Mouse (Mus musculus): ENCODE measurements around the gene Ints13. TPM values are rescaled to one million over a fixed set of nuclear protein-coding genes. Genes with fewer than 3 reads are reported as not detected.
A peak's percentile ranks its signal among the peaks of the same experiment; 100 is the strongest.

Gene Ints13
- total and polyA plus RNA-seq, 3 experiments = 31.9 to 51.9 (median 50.5) TPM

- no peak for DNase-seq (ENCODE audit: extremely low read depth)
- Histone ChIP-seq H3K4me3 (replicated peaks in 1 of 3; ENCODE audit: low read depth in 2 of 3, low read length in 2 of 3, poor library complexity in 1 of 3) (no peak overlapping the region), H3K27me3 (replicated peaks) (no peaks in the 10 kb centered on the region), H3K4me1 (ENCODE audit: control insufficient read depth in 1 of 2, insufficient read depth in 2 of 2) (peaks cover 5 to 18% of the 10 kb centered on the region in 2 experiments; a peak in 3 of 4 replicates), H3K36me3 (replicated peaks in 1 of 2; ENCODE audit: control insufficient read depth in 1 of 2, insufficient read depth in 1 of 2, low read length in 1 of 2) (no peaks in the 10 kb centered on the region), H3K27ac (ENCODE audit: insufficient read depth, low read depth) (no peak overlapping the region), H3K9ac (ENCODE audit: insufficient read depth, low read depth) (no peak overlapping the region), H3K79me2 (replicated peaks; ENCODE audit: control insufficient read depth, extremely low read depth, insufficient read depth, poor library complexity, severe bottlenecking) (no peaks in the 10 kb centered on the region), H3K9me3 (replicated peaks; ENCODE audit: low read length) (no peaks in the 10 kb centered on the region), H3K4me2 (ENCODE audit: insufficient read depth, low read depth, poor library complexity, severe bottlenecking) (no peak overlapping the region)
- no peak for TF ChIP-seq SMC3 (IDR thresholded peaks at IDR 0.05; ENCODE audit: low read depth, low read length)
- no peak for TF ChIP-seq RCOR1 (conservative IDR thresholded peaks at IDR 0.05; ENCODE audit: low read depth, low read length)
- no peak for TF ChIP-seq NRF1 (IDR thresholded peaks at IDR 0.05; ENCODE audit: low read depth, low read length)
- no peak for TF ChIP-seq PAX5 (IDR thresholded peaks at IDR 0.05; ENCODE audit: low read length)
- TF ChIP-seq MAFK (IDR thresholded peaks at IDR 0.05; ENCODE audit: insufficient replicate concordance, low read length) = no peak
- TF ChIP-seq HCFC1 (IDR thresholded peaks at IDR 0.05; ENCODE audit: low read depth, low read length) = no peak
- no peak for TF ChIP-seq JUND (conservative IDR thresholded peaks at IDR 0.05; ENCODE audit: low read depth, low read length)
- TF ChIP-seq E2F4 (IDR thresholded peaks at IDR 0.05; ENCODE audit: insufficient replicate concordance, low read depth, low read length) = no peak
- TF ChIP-seq USF1 (IDR thresholded peaks at IDR 0.05; ENCODE audit: low read depth, low read length) = no peak
- no peak for TF ChIP-seq CHD1 (IDR thresholded peaks at IDR 0.05; ENCODE audit: low read depth, low read length)
- TF ChIP-seq POLR2A (IDR thresholded peaks at IDR 0.05; ENCODE audit: low read depth, low read length) = no peak
- dilution Hi-C loops (cut with MboI; ENCODE audit: extremely low pct_ligation_motif_present, extremely low pct_unique_long_range_greater_than_20kb, low sequenced_read_pairs) (no loop called here), in situ Hi-C loops (cut with MboI; ENCODE audit: low pct_ligation_motif_present, low pct_unique_long_range_greater_than_20kb, low sequenced_read_pairs) (no loop called here)
These were observed 73.2 kb downstream of the Ints13 start for GRCm38 (mm10) chr6:146504459-146504858.

- Histone ChIP-seq H3K4me3 (replicated peaks in 1 of 3; ENCODE audit: low read depth in 2 of 3, low read length in 2 of 3, poor library complexity in 1 of 3) (no peak overlapping the region), H3K79me2 (replicated peaks; ENCODE audit: control insufficient read depth, extremely low read depth, insufficient read depth, poor library complexity, severe bottlenecking) (no peaks in the 10 kb centered on the region), H3K4me2 (ENCODE audit: insufficient read depth, low read depth, poor library complexity, severe bottlenecking) (peak overlapping the region; percentile 83; the same call in 1 of the 2 replicates), H3K9ac (ENCODE audit: insufficient read depth, low read depth) (no peak overlapping the region), H3K27me3 (replicated peaks) (no peaks in the 10 kb centered on the region), H3K27ac (ENCODE audit: insufficient read depth, low read depth) (no peak overlapping the region), H3K9me3 (replicated peaks; ENCODE audit: low read length) (no peaks in the 10 kb centered on the region), H3K36me3 (replicated peaks in 1 of 2; ENCODE audit: control insufficient read depth in 1 of 2, insufficient read depth in 1 of 2, low read length in 1 of 2) (no peaks in the 10 kb centered on the region), H3K4me1 (ENCODE audit: control insufficient read depth in 1 of 2, insufficient read depth in 2 of 2) (peaks cover 11 to 30% of the 10 kb centered on the region in 2 experiments)
- dilution Hi-C loops (cut with MboI; ENCODE audit: extremely low pct_ligation_motif_present, extremely low pct_unique_long_range_greater_than_20kb, low sequenced_read_pairs) = no loop called here
- no peak for DNase-seq (ENCODE audit: extremely low read depth)
- in situ Hi-C loops (cut with MboI; ENCODE audit: low pct_ligation_motif_present, low pct_unique_long_range_greater_than_20kb, low sequenced_read_pairs) = no loop called here
- TF ChIP-seq MYC (IDR thresholded peaks at IDR 0.05; ENCODE audit: low read depth, low read length) (no peak), PAX5 (IDR thresholded peaks at IDR 0.05; ENCODE audit: low read length) (no peak), UBTF (IDR thresholded peaks at IDR 0.05; ENCODE audit: low read depth, low read length) (no peak), KAT2A (IDR thresholded peaks at IDR 0.05; ENCODE audit: insufficient replicate concordance, low read length) (no peak), IRF4 (IDR thresholded peaks at IDR 0.05; ENCODE audit: low read depth, low read length) (no peak), ZKSCAN1 (IDR thresholded peaks at IDR 0.05; ENCODE audit: borderline replicate concordance, low read depth, low read length) (no peak), SMC3 (IDR thresholded peaks at IDR 0.05; ENCODE audit: low read depth, low read length) (no peak), MAFK (IDR thresholded peaks at IDR 0.05; ENCODE audit: insufficient replicate concordance, low read length) (no peak)
These were observed 74.8 kb downstream of the Ints13 start for GRCm38 (mm10) chr6:146502856-146503255.

Measured in CH12.LX (cell line).